Comparison of ENCODE assay signal across 1 mouse cellular context in the genomic region with DNA sequence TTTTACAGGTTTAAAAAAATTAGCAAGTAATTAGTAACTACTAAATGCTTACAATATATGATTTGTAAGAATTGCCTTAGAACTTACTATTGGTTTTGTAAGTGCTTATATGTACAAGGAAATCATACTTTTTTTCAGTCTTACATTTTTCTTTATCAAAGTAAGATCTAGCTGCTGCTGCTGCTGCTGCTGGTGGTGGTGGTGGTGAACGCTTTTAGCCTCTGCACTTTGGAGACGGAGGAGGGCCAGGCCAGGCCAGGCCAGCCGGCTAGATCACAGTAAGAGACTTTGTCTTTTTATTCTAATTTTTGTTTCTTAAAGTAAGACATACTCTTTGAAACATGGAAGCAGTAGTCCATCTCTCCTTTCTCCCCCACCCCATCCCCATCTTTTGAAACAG.
TF ChIP-seq lines count a peak whose summit lies in the region.

No protein-coding gene starts in this region.

TF ChIP-seq in MEL, 35 proteins besides CTCF, POLR2A, EP300 and RAD21 (continued from another document):
- TF ChIP-seq TBP (IDR thresholded peaks at IDR 0.05; ENCODE audit: low read depth, low read length) (no peak), MAZ (IDR thresholded peaks at IDR 0.05; ENCODE audit: low read depth, low read length) (no peak), SIN3A (IDR thresholded peaks at IDR 0.05; ENCODE audit: low read length) (no peak), BHLHE40 (IDR thresholded peaks at IDR 0.05; ENCODE audit: borderline replicate concordance, low read depth, low read length) (no peak), NRF1 (IDR thresholded peaks at IDR 0.05; ENCODE audit: insufficient read depth, low read depth, low read length, poor library complexity, severe bottlenecking) (no peak), KAT2A (conservative IDR thresholded peaks at IDR 0.05; ENCODE audit: low read depth, low read length) (no peak)
